Mouse (Mus musculus): Measurements from ENCODE around the gene Rangrf.
"Not testable (repeated sequence)": the region's sequence is repeated elsewhere in the genome, so short reads cannot be mapped to it uniquely, and the experiment has no call there.

Gene Rangrf

DNA sequence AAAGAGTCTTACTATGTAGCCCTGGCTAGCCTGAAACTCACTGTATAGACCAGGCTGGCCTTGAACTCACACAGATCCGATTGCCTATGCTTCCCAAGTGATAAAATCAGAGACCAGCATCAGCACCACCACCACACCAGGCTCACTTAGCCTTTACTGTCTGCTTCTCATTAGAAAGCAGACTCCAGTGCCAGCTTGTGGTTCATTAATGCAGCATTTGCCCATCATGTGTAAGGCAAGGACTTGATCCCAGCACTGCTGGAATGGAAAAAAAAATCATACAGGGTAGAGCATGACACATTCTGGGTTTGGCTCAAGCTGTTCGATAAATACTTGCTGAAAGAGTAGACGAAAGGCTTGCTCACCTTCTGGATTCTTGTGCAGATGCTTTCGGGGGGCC is 29.0 kb downstream of the Rangrf start:
- no peak for DNase-seq (ENCODE audit: low spot score in 2 of 2)

DNA sequence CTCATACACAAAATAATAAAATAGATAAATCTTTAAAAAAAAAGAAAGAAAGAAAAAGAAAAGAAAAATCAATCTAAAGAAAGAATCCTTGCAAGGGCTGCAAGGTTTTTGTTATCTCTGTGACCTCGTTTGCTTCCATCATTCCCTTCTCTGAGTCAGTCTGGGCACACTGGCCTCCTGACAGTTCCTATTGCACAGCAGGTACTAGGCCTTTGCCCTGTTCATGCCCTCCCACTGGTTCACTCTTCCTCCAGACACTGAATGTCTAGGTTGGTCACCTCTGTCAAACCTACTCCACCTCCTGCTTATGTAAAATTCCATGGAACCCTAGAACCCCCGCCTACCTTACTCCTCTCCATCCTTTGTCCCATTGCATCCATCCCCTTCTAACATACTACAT is 29.7 kb downstream of the Rangrf start:
- DNase-seq (ENCODE audit: low spot score in 2 of 2): no peak

DNA sequence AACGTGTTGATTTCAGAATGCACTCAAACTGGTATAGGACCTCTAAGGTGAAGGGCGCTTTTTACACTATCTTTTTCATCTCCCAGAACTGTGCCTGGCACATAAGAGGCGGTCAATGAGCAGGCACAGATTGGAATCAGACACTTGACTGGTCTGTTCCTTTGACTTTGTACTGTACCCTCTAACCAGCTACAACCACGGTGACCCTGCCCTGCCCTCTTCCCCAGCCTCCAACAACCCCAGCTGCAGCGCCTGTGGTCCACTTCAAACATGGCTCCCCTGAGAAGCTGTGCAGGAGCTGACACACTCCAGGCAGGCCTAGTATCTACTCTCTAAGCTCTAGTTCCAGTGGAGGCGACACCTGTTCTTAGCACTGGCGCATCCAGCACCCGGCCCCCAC is 32.3 kb downstream of the Rangrf start:
- DNase-seq (ENCODE audit: low spot score in 2 of 2): no peak

DNA sequence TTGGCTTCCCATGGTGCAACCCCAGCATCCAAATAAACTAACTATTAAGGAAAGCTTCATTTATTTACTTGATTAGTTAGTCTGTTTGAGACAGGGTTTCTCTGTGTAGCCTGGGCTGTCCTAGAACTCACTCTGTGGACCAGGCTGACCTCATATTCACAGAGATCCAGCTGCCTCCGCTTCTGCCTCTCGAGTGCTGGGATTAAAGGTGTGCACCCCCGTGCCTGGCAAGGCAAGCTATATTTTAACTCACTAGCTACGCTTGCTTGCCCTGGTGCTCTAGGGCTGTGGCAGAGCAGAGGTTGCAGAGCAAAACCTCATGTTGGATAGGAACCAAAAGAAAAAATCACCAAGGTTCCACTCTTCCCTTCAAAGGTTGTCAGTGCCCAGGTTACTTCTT is 34.5 kb downstream of the Rangrf start:
- DNase-seq (ENCODE audit: low spot score in 2 of 2): no peak

DNA sequence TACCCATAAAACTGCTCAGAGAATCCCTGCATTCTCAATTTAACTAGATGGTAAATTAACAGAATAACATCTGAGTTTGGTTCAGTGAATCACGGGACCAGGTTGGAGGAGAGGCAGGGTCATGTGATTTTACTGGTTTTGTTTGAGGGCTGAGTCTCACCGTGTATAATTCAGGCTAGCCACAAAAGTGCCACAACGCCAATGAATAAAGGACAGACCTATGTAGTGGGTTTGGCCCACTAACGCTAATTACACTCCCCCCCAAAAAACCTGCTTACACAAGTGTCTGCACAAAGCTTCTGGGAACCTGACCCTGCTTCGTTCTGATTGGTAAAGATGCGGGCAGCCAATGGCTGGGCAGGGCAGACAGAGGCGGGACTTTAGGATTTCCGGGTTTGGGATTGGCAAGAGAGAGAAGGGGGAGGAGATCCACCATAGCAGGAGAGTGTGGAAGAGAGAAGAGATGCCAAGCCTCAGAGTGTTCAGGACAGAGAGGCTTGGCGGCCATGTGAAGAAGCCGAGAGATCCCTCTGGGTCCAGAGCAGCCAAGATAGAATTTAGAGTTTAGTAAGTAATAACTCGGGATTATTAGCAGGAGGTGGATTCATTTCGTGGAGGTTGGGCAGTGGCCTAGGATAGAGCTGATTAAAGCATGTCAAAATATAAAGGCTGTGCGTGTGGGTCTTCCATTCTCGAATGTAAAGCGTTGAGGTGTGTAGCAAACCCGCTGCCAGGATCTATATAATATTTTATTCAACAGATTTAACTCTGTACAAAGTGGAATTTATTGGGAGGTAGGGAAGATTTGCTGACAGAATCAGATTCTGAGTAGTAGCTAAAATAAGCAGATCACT is 35.3 kb downstream of the Rangrf start:
- DNase-seq (ENCODE audit: low spot score in 2 of 2): peak; percentile 83 to 94

DNA sequence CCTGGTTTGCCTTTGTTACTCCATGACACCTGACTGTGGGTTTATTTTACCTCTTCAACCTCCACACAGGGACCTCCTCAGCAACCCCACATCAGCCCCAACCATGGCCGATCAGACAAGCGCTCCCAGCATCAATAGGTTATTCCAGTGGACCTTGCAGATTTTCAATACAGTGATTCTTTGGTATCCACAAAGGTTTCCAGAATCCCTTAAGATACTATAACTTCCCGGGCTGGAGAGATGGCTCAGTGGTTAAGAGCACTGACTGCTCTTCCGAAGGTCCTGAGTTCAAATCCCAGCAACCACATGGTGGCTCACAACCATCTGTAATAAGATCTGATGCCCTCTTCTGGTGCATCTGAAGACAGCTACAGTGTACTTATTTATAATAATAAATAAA is 38.0 kb downstream of the Rangrf start:
- not testable (repeated sequence) for DNase-seq (ENCODE audit: low spot score in 2 of 2)

DNA sequence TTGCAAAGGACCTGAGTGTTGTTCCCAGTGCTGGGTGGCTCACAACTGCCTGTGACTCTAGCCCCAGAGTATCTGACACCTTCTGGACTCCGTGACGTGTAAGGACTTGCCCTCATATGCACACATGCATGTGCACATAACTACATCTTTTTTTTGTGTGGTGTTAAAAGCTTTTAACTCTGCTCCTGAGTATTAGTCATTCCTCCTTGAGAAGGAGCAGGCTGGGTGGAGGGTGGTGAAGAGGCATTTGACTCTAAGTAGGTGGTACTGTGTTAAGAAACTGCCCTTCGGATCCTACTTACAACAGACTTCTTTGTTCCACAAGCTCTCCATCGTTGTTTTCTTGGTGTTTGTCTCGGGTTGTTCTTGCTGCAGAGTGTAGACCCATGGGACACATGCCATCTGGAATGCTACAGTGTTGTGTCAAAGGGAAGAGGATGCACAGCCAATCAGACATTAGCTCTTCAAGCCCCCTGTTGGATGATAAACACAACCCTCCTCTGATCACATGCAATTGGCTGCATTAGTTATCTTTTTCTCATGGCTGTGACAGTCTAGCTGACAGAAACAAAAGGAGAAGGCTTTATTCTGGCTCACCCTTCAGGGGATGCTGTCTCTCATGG is 41.0 kb downstream of the Rangrf start:
- no peak for DNase-seq (ENCODE audit: low spot score in 2 of 2)

DNA sequence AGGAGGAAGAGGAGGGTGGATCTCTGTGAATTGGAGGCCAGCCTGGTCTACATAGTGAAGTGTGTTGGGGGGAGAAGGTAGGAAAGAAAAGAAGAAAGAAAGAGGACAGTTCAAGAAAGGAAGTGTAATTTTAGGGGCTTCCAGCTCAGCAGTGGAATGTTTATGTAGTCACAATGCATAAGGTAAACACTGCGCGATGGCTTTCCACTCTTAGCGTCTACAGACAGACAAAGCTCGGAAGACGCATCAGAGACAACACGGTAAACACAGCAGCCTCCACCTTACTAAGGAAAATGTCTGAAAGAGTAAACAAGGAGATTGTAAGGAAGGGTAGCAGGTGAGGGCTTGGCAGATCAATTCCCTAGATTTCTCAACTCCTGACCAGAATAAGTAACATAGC is 45.0 kb downstream of the Rangrf start:
- no peak for DNase-seq (ENCODE audit: low spot score in 2 of 2)

DNA sequence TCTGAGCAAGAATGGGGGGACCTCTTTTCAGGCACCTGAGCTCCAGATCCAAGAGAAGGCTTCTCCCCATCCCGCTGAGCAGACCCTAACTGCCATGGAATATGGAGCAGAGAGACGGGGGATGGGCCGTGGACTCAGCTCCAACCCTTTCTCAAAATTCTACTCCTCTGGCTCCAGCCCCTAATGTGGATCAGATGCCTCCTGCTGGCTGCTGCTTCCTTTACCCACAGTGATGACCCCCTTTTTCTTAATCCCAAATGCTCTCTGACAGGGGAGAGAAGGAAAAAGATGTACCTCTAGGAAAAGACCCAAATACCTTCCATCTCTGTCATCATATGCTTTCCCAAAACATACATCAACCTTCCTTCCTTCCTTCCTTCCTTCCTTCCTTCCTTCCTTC is 48.0 kb downstream of the Rangrf start, which contains the start of gene Odf4:
Gene Odf4 (minus strand): TSS at position 101 of the 400 bp plus-strand sequence.
- no peak for DNase-seq (ENCODE audit: low spot score in 2 of 2)

DNA sequence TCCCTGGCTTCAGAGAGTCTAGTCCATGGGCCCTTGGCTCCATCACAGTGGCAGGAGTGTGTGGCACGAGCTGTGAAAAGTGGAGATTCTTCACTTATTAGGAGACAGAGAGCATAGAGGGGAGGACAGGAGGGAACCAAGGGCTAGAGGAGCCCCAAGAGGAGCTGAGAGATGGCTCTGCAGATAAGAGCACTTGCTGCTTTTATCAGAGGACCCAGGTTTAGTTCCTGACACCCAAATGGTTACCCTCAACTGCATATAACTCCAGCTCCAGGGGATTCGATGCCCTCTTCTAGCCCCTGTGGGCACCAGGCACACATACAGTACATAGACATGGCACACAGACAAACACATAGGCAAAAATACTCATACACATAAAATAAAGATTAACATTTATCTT is 50.2 kb downstream of the Rangrf start:
- DNase-seq (ENCODE audit: low spot score in 2 of 2): no peak

DNA sequence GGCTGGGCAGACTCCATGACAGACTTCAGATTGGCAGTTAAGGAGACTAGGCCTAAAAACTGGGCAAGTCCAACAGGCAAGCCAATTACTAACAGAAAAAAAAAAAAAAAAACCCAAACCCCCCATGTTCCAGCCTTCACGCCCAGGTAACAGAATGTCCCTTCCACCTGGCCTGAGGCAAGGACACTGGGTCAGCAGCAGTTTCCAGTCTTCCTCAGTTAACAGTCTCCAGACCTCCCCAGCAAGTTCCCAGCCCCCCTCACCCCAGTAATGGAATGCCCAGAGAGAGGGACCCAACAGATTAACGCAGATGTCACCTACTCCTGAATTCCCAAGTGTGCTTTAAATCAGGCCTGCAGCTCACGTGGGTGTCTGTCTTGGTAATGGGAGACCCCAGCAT is 51.8 kb downstream of the Rangrf start:
- no peak for DNase-seq (ENCODE audit: low spot score in 2 of 2)
